Mouse (Mus musculus): ENCODE measurements around the gene Phtf2.
"Not testable (repeated sequence)": the region's sequence is repeated elsewhere in the genome, so short reads cannot be mapped to it uniquely, and the experiment has no call there.

Phtf2 gene

GRCm38 (mm10) chr5:20864216-20864969, 17.5 kb downstream of the Phtf2 start:
- no peak for DNase-seq

- no peak for DNase-seq
These were observed 20.0 kb downstream of the Phtf2 start for GRCm38 (mm10) chr5:20861901-20862300.

- DNase-seq, result no peak
These were observed 21.4 kb downstream of the Phtf2 start for GRCm38 (mm10) chr5:20860565-20860964.

GRCm38 (mm10) chr5:20858404-20858803, 23.5 kb downstream of the Phtf2 start:
- DNase-seq, result no peak

DNA sequence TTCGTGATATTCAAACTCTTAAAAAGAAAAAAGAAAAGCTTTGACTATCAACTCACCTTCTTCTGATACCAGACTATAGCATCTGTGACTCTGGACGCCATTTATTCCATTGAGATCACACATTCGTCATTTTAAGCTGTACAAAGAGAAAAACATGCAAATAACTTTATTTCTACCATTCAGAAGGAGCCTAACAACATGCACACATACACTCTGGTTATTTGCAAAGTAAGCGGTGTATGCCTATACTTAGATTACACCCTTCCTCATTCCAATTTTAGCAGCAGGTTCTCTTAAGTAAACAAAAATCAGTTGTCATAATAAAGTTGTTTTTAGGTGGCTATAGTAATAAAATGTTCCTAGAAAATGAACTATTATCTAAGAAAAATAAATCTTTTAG, 26.9 kb downstream of the Phtf2 start:
- DNase-seq, result no peak

- no peak for DNase-seq
These were observed 34.9 kb downstream of the Phtf2 start for GRCm38 (mm10) chr5:20847010-20847409.

DNA sequence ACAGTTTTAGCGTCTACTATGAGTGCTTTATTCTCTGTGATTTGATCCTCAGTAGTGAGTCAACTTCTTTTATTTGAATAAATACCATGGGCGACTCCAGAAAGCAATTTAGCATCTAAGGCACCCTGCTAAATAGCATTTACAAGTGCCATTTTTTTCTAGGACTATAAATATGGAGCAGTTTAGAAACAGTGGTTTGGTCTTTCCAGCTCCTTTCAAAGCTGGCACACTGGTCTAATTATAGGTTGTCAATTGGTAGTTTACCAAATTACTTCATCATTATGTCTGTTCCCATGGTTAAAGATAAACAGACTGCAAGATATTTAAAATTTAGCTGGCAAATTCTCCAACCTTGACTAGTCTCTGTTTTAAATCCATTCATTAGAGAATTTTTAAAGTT, 38.1 kb downstream of the Phtf2 start:
- DNase-seq, result no peak

DNA sequence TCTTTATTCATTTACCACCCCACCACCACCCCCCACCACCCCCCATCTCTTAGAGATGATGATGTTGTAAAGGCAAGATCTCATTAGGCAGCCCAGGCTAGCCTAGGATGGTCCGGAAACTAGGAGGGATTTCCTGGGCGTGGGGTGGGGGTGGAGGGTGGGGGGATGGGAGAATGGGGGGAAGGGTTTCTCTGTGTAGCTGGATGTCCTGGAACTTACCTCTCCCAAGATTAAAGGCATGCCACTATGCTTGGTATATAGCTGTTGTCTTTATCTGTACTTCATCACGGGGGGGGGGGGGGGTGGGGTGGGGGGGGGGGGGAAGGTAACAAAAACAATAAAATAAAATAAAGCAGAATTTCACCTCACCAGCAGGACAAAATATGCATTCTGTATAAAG, 38.5 kb downstream of the Phtf2 start:
- no peak for DNase-seq

DNA sequence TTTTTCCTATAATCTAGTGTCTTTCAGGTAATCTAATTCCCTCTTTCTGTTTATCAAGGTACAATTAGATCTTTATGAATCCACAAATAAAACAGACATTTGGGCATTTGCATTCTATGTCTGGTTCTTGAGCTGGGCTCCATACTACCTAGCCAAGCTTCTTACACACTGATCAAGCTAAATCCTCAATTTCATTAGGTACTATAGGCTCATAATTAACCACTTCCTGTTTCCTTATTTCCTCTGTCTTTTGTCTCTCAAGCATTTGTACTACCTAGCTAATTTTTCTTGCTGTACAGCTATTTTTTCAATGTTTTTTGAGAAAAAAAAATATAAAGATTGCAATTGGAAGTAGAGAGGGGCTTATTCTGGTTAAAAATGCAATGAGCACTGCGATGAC, 44.8 kb downstream of the Phtf2 start:
- no peak for DNase-seq

GRCm38 (mm10) chr5:20834399-20834798, 47.5 kb downstream of the Phtf2 start:
- DNase-seq, result no peak

DNA sequence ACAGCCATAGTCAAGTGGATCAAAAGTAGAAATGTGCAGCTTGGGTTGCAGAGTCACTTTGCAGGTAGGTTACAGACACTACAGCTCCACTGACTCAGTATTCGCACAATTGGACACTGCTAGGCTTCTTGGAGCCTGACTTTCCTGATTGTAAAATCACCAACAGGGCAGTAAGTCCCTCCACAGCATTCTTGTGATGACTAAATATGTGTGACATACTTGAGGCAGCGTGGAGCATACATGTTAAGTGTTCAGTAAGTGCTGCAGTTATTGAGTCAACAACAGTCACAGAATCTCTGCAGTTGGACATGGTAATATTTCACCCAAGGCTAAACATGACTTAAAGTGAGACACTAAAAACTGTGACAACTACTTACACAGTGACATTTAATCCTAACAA, 50.5 kb downstream of the Phtf2 start:
- no peak for DNase-seq

GRCm38 (mm10) chr5:20830717-20831116, 51.2 kb downstream of the Phtf2 start:
- DNase-seq, result no peak

- peak; percentile 30 to 39 for DNase-seq
These were observed 60.3 kb downstream of the Phtf2 start for GRCm38 (mm10) chr5:20821647-20822046.

- no peak for DNase-seq
These were observed 60.8 kb downstream of the Phtf2 start for GRCm38 (mm10) chr5:20821122-20821521.

DNA sequence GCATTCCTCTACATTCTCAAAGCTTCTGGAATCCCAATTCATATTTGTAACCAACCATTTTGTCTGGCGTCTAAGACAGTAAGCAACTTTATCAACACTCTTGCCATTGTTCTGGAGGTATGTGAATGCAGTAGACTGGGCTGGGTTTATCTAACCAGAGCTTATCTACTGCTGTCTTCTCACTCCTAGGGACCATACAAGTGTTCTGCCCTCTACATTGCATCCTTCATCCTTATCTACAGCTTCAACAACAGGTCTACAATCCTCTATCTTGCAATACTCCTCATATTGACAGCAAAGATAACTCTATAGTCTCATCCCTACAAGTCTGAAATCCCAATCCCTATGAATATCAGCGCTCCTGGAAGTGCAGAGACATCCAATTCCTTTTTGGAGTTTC, 66.8 kb downstream of the Phtf2 start:
- DNase-seq, result no peak

DNA sequence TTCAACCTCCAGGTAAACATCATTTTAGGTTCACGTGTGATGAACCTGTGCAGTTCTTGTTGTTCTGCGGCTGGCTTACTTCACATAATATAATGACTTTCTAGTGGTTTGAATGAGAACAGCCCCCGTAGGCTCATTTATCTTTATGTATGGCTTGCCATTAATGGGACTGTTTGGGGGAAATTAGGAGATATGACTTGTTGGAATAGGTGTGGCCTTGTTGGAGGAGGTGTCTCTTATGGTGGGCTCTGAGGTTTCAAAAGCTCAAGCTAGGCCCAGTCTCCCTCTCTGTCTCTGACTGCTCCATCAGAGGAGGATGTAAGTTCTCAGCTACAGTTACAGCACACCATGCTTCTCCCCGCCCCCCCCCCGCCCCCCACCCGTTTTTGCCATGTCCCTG, 71.5 kb downstream of the Phtf2 start:
- DNase-seq, result no peak

DNA sequence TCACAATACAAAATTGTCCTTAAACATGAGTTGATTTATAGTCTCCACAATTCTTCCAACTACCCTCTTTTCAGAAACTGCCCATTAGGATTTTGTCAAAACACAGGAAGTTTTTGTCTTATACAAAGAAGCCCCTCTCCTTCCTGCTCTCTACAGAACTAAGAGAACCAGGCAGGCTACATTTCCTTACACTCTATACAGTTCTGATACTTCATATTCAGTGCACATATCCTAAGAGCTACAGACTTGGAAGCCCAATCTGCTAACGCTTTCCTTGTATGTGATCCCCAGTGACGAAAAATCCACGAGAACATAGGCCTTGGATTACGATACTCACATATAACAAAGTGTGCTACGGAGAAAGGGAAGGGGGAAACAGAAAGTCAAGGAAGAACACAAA, 86.0 kb downstream of the Phtf2 start:
- DNase-seq, result no peak

DNA sequence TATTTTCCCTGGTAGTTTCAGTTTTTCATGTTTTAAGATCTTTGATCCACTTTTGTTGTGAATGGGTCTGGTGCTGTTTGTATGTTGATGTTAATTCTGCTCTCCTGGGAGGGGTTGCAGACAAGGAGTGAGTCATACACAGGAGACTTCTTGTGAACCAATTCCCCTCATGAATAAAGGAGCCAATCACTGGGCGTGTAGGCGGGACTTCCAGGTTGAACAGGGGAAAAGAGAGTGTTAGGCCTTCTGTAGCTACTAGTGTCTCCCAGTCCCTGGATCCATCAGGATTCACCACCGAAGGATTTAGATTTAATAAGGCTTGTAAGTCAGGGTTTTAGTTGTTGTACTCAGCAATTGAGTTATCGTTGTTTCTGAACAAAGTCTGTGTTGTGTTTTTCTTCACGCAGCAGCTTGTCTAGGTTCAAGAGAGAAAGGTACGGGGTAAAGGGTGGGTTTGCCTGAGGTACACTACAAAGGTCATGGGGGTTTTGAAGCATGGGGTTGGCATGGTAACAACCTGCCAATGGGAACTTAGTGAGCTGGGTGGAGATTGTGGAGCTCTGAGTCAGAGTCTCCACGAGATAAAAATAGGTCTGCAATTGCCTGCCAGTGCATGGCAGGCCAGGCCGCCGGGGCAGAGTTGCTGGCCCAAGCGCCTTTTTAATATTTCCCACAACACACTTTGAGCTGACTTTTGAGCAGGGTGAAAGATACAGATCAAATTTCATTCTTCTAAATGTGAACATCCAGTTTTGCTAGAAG, 90.0 kb downstream of the Phtf2 start:
- peak in 1 of 2 experiments; percentile 5 for DNase-seq

DNA sequence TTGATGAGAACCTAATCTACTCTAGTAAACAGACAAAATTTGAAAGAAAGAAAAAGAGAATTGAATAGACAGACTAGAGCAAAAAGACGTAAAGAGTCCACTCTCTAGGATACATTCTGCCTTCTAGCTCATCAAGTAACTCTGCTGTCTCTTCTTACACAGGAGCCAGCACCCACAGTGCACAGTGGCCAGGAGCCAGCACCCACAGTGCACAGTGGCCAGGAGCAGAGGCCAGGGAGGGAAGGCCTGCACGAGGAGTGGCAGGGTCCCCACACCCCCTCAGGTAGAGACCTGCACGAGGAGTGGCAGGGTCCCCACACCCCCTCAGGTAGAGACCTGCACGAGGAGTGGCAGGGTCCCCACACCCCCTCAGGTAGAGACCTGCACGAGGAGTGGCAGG, 95.5 kb downstream of the Phtf2 start:
- DNase-seq, result not testable (repeated sequence)

DNA sequence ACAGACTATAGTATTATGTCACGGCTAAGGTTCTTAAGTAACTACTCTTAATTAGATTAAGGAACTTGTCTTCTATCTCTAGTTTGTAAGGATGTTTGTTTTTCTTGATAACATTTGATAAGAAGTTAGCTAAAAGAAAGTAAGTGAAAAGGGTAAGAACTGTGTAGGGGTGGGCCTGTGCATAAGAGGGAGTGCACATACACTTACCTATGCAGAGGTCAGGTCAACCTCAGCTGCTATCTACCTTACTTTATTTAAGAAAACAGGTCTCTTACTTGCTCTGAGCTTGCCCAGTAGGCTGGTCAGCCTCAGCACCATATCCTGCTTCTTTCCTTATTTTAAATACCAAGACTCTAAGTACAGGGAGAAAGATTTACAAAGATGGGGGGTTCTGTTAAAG, 100.8 kb downstream of the Phtf2 start:
- no peak for DNase-seq

DNA sequence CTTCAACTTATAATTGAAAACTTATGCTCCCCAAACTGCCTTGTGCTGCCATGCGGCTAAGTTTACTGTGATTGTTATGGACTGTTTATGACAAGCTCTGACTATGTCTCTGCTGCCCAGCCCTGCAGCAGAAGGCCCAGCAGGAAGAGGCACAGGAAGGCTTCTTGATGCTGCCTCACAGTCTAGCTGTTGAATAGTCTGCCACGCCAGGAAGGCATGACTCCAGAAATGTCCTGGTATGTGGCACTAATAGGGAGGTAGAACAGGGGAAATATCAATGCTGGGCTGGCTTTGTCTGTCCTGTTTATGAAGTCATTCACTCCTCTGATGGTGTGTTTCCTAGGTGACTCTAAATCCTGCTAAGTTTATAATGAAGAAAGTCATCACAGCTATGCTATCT, 102.7 kb downstream of the Phtf2 start:
- DNase-seq, result no peak

- no peak for DNase-seq
These were observed 103.5 kb downstream of the Phtf2 start for GRCm38 (mm10) chr5:20778274-20778984.

GRCm38 (mm10) chr5:20773341-20773740, 108.6 kb downstream of the Phtf2 start:
- peak in 1 of 2 experiments; percentile 22 for DNase-seq
